Mouse (Mus musculus) brain, embryonic 14.5 days (tissue): ENCODE results near the gene Plcb4.

Source experiments
- CTCF ChIP-seq: fragments of 200-500 bp; IDR thresholded peaks from 2 replicates; pipeline ENCODE4 v1.5.1; 2012; ENCODE audit warnings: inconsistent platforms, mild to moderate bottlenecking, moderate library complexity, borderline replicate concordance; ENCODE audit not compliant: insufficient read depth, insufficient read length; ENCODE audit errors: extremely low read depth
- POLR2A ChIP-seq: fragments of 200-500 bp; IDR thresholded peaks from 2 replicates; pipeline ENCODE4 v1.6.1; 2012; ENCODE audit warnings: mild to moderate bottlenecking, inconsistent platforms, borderline replicate concordance; ENCODE audit not compliant: poor library complexity, insufficient read depth, insufficient read length, severe bottlenecking; ENCODE audit errors: extremely low read depth

DNA sequence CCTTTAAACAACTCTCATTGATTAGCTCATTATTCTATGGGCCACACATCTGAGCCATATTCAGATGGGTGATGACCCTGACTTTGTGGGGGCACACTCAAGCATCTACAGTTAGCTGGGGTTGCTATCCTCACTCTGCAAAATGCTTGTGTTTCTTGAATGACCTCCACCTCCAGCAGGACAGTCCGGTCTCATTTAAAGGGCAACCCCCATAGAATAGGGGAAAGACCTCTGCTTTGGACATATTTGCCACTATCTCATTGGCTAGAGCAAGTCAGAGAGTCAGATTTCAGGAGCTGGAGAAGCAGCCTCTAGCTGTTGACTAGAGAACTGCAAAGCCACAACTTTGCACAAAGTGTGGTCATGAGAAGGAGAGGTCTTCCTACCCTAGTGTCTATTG lies 340.6 kb downstream of the Plcb4 start:
- no peak for TF ChIP-seq CTCF
- TF ChIP-seq POLR2A, result no peak
